Mouse (Mus musculus) heart, postnatal 14 days (tissue): ENCODE results near the gene App. TPM values are rescaled to one million over a fixed set of nuclear protein-coding genes. Genes with fewer than 3 reads are reported as not detected.

Experiments used
- DNase-seq, 2 experiments: peaks; one replicate each; pipeline ENCODE4 v3.0.0; 2021 to 2022
- intact Hi-C: fragments of 180-260 bp; cut with DNase I; formaldehyde crosslinking; loops from one replicate; pipeline ENCODE4 v1.15.1; 2025
- total RNA-seq, 2 experiments: library from RNA; stranded (reverse); gene quantifications; 2 replicates each; pipeline ENCODE4 v1.2.3; 2021

App gene
- total RNA-seq, 2 experiments from 2014 or later = 184 to 199 TPM

- intact Hi-C loops = no loop called here
- no peak for DNase-seq
Observed at GRCm38 (mm10) chr16:85155836-85156235, 17.7 kb downstream of the App start.

GRCm38 (mm10) chr16:85152457-85152856 is 21.1 kb downstream of the App start:
- intact Hi-C loops = no loop called here
- no peak for DNase-seq

GRCm38 (mm10) chr16:85151681-85152080 is 21.9 kb downstream of the App start:
- DNase-seq = no peak
- intact Hi-C loops = no loop called here

- no peak for DNase-seq
- intact Hi-C loops = no loop called here
Observed at GRCm38 (mm10) chr16:85150902-85151301, 22.7 kb downstream of the App start.

- intact Hi-C loops = loop anchor here (2.0 kb wide), 1 partner anchor 23 kb away; the partner anchor contains the start of gene App
- DNase-seq = no peak
Observed at GRCm38 (mm10) chr16:85149509-85149871, 24.1 kb downstream of the App start.

- intact Hi-C loops = loop anchor here (2.0 kb wide), 1 partner anchor 24 kb away; the partner anchor contains the start of gene App
- peak; percentile 63 to 66 for DNase-seq
Observed at GRCm38 (mm10) chr16:85148615-85149508, 24.7 kb downstream of the App start.

GRCm38 (mm10) chr16:85147440-85147839 is 26.1 kb downstream of the App start:
- no peak for DNase-seq
- intact Hi-C loops = no loop called here

GRCm38 (mm10) chr16:85145771-85146178 is 27.8 kb downstream of the App start:
- no peak for DNase-seq
- intact Hi-C loops = no loop called here

- DNase-seq = no peak
- intact Hi-C loops = no loop called here
Observed at GRCm38 (mm10) chr16:85145369-85145768, 28.2 kb downstream of the App start.

GRCm38 (mm10) chr16:85144401-85144800 is 29.2 kb downstream of the App start:
- no peak for DNase-seq
- intact Hi-C loops = no loop called here

- DNase-seq = no peak
- intact Hi-C loops = no loop called here
Observed at GRCm38 (mm10) chr16:85143863-85144262, 29.7 kb downstream of the App start.

GRCm38 (mm10) chr16:85143188-85143587 is 30.4 kb downstream of the App start:
- DNase-seq = no peak
- intact Hi-C loops = no loop called here

- DNase-seq = no peak
- intact Hi-C loops = no loop called here
Observed at GRCm38 (mm10) chr16:85141404-85141803, 32.2 kb downstream of the App start.

- no peak for DNase-seq
- intact Hi-C loops = no loop called here
Observed at GRCm38 (mm10) chr16:85139178-85139604, 34.4 kb downstream of the App start.

GRCm38 (mm10) chr16:85137348-85137747 is 36.2 kb downstream of the App start:
- intact Hi-C loops = no loop called here
- DNase-seq = no peak

- no peak for DNase-seq
- intact Hi-C loops = no loop called here
Observed at GRCm38 (mm10) chr16:85136046-85136445, 37.5 kb downstream of the App start.

- intact Hi-C loops = loop anchor here (5.0 kb wide), 1 partner anchor 39 kb away; the partner anchor contains the start of gene App
- peak; percentile 73 for DNase-seq
Observed at GRCm38 (mm10) chr16:85133468-85133881, 40.1 kb downstream of the App start.

GRCm38 (mm10) chr16:85133057-85133456 is 40.5 kb downstream of the App start:
- intact Hi-C loops = loop anchor here (5.0 kb wide), 1 partner anchor 39 kb away; the partner anchor contains the start of gene App
- no peak for DNase-seq

- no peak for DNase-seq
- intact Hi-C loops = loop anchor here (5.0 kb wide), 1 partner anchor 40 kb away; the partner anchor contains the start of gene App
Observed at GRCm38 (mm10) chr16:85132182-85132581, 41.4 kb downstream of the App start.

- DNase-seq = no peak
- intact Hi-C loops = loop anchor here (5.0 kb wide), 1 partner anchor 41 kb away; the partner anchor contains the start of gene App
Observed at GRCm38 (mm10) chr16:85130861-85131556, 42.6 kb downstream of the App start.
